9 mouse cellular contexts compared by ENCODE assay signal in the genomic region with DNA sequence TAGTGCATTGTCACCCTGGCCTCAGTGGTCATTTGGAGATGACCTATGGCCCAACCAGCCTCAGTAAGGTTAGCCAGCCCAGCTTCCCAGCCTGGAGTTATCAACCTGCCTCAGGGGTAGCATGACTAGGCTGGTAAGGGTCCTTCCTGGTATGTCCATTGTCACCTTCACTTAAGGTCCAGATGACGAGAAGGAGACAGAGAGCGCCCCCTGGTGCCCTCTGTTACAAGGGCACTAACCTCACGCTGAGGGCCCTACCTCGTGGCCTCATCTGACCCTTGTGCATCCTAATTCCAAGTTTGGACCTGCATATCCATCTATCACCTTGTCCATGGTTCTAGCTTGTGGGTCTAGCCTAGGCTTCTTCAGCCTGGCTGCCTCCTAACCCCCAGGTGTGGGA. TPM values are rescaled to one million over a fixed set of nuclear protein-coding genes. Genes with fewer than 3 reads are reported as not detected.
DNase-seq lines count a peak whose midpoint lies in the region.
"Had no signal": no experiment of that assay in that cellular context is flagged by ENCODE, and none has a peak within 500 bp of the region (broad histone marks: within the 10 kb centered on the region; RNA-seq: fewer than 3 reads in every experiment).

No protein-coding gene starts in this region.

- peaks cover 37% of the 10 kb centered on the region for H3K4me1 ChIP-seq in embryonic facial prominence, embryonic 10.5 days

- 22% methylated on average over 4 of the region's 4 CpGs for WGBS in embryonic facial prominence, embryonic 10.5 days

- H3K27me3 ChIP-seq in embryonic facial prominence, embryonic 10.5 days (replicated peaks; ENCODE audit: low read depth, poor library complexity, severe bottlenecking): 0 out of 2 replicates have a peak, but pooled peaks cover 5% of the 10 kb centered on the region

- DNase-seq in left cerebral cortex, adult 18-20 months (ENCODE audit: low spot score in 2 of 2): peak; percentile 44 to 60
- no peak for DNase-seq in left cerebral cortex, adult 11 months (ENCODE audit: low spot score)
- peak; percentile 81 for DNase-seq in ES-CJ7 (ENCODE audit: low read depth, low spot score)
- peak; percentile 81 for DNase-seq in adrenal gland, postnatal 10 days
- peak; percentile 59 for DNase-seq in embryonic facial prominence, embryonic 10.5 days (ENCODE audit: low spot score)
- peak; percentile 74 to 93 for DNase-seq in kidney, postnatal 36 days
- peak; percentile 36 for DNase-seq in retina, postnatal 7 days (ENCODE audit: low read depth, low spot score)
- DNase-seq in frontal cortex, postnatal 36 days (ENCODE audit: low spot score in 2 of 2): no peak

- no peaks in the 10 kb centered on the region for H3K36me3 ChIP-seq in embryonic facial prominence, embryonic 10.5 days (replicated peaks)

- no peaks in the 10 kb centered on the region for H3K9me3 ChIP-seq in embryonic facial prominence, embryonic 10.5 days

- no peak overlapping the region for H3K27ac ChIP-seq in embryonic facial prominence, embryonic 10.5 days (replicated peaks)
- H3K27ac ChIP-seq: macrophage had no signal

- H3K4me3 ChIP-seq in embryonic facial prominence, embryonic 10.5 days: no peak overlapping the region

RNA-seq across cellular contexts. Expression of gene Zcchc14, which starts 32.7 kb away (rescaled TPM):
- total RNA-seq in left cerebral cortex, adult 18-20 months (2021): 10 to 100 TPM; 63.2 to 68.7 TPM
- 10 to 100 TPM; 38.0 to 47.6 TPM for total RNA-seq in adrenal gland, postnatal 10 days (2021)
- 15.0 and 17.3 TPM in 2 replicates for polyA plus RNA-seq in embryonic facial prominence, embryonic 10.5 days (2016; fragmentation: Nextera tagmentation; extraction: Ambion mirVana)

RNA-seq across cellular contexts. Expression of gene Jph3, which starts 44.0 kb away (rescaled TPM):
- total RNA-seq in left cerebral cortex, adult 18-20 months (2021): 100 to 1,000 TPM; 271 to 301 TPM
- 1 to 10 TPM; 2.7 to 4.6 TPM for total RNA-seq in adrenal gland, postnatal 10 days (2021)
- 5.2 and 5.7 TPM in 2 replicates for polyA plus RNA-seq in embryonic facial prominence, embryonic 10.5 days (2016; fragmentation: Nextera tagmentation; extraction: Ambion mirVana)

Comparison
In these comparisons a context has a peak if more than half of its experiments do, and no peak if none do; other contexts are left out.
1. DNase-seq: peak in left cerebral cortex, adult 18-20 months (2 of 2), ES-CJ7 (single experiment), adrenal gland, postnatal 10 days (single experiment), embryonic facial prominence, embryonic 10.5 days (single experiment), kidney, postnatal 36 days (2 of 2) and retina, postnatal 7 days (single experiment); none in left cerebral cortex, adult 11 months (single experiment) and frontal cortex, postnatal 36 days (0 of 2).
2. RNA of gene Jph3, which starts 44.0 kb away (total RNA-seq): 271 to 301 TPM in left cerebral cortex, adult 18-20 months; 2.7 to 4.6 TPM in adrenal gland, postnatal 10 days; every median in the first group is over 10 times any median in the second.